Mouse (Mus musculus) regulatory T cell (primary cell): Measurements from ENCODE around the gene Pgc.

Experiments used
- in situ Hi-C: fragments of 300-600 bp; cut with MboI, MseI; formaldehyde crosslinking; loops from one replicate; pipeline ENCODE4 v1.15.1; 2025; ENCODE audit warnings: high pct_unique_total_duplicates

Gene Pgc

DNA sequence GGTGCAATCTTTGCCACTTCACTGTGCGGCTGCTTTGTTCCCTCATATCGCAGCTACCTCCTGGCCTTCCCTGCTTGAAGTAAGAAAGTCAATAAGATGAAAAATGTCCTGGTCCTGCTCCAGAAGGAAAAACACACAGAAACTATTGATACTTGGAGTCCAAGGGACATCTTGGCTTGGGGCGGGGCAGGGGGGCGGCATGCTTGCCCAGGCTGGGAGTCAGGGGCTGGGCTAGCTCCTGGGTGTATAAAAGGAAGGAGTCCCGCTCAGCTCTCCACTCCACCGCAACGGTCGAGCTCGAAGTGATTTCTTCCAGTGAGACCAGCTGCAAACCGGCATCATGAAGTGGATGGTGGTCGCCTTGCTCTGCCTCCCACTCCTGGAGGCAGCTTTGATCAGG is at the start of gene Pgc:
Gene Pgc (plus strand): TSS at position 277 of the 400 bp plus-strand sequence.
- in situ Hi-C loops: no loop called here

DNA sequence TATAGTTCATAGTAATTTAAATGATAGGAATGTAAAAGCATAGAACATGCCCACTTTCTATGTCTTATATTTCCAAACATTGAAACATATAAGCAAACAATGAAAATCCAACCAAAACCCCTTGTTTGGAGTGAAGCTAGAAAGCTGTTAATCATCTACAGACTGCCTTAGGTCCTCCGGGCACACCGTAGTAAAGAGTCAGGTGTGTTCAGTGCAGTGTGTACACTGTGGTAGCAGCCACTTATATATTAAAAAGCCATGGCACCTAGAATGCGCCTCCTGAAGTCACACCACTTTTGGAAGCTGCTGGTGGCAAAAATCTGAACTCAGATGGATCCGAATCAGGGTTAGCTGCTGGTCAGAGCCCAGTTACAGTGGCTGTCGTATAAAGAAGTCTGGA is 48.4 kb upstream of the Pgc start:
- in situ Hi-C loops: no loop called here

DNA sequence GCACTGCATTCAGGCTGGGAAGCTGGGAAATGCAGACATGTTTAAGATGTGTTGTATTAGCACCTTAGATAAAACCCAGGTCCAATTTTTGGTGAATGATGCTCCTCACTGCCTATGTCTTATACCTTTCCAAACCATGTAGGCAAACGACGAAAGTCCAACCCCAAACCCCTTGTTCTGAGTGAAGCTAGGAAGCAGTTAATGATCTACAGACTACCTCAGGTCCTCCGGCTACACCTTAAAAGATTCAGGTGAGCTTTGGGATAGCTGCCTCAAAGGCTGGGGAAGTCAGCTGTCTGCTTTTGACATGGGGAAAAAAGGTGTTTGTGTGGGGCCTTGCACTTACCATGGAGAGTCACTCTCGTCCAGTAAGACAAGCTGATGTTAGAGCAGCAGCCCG is 47.9 kb upstream of the Pgc start:
- in situ Hi-C loops: no loop called here

DNA sequence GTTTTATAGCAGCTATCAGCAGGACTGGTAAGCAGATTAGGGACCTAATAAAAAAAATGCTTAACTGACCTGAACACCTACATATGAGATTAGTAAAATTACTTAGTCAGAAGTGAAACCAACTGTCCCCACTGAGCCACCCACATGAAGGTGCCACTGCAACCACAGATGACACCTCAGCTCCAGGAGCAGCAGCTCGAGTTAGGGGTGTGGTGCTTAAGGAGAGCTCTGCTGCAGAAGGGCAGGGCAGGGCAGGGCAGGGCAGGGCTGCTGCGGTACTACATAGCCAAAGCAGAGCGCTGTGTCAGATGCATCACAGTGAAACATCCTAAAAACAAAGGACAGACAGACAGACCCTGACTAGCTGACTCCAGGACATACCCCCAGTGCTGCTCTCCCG is 43.8 kb upstream of the Pgc start:
- in situ Hi-C loops: no loop called here

DNA sequence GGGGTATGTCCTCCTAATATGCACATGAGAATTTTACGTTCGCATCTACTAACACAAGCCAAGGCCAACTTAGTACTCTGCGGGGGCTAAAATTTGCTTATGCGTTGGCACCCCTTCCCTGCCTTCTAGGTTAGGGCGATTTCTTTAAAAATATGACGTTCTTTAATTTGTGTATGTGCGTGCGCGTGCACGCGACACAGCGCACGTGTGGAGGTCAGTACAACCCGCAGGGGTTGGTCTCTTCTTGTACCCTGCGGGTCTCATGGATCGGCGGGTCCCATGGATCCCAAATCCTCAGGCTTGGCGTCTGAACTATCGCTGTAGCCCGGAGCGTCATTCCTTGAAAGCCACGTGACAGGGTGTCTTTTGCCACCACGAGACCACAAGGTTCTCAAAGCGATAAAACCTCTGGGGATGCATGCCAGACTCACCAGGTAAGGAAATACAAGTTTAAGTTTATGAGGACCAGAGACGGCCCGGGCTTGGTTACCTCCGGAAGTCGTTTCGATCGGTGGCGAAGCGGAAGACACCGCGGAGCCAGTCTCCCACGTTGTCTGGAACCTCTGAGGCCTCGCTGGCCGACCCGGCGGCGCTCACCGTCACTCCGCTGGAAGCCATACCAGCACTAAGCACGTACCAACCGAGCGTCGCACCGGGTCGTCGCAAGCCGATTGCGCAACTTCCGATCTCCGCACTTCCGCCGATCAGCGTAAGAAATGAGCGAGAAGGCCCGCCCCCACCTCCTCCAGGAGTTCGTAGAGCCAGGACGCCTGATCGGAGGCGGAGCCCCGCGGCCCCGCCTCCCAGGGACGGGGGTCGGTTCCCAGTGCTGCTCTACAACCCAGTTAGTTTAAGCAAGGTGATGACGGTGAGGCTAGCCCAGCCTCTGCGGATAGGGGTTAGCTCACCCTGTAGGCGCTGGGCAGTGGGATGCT is 39.0 kb upstream of the Pgc start:
- in situ Hi-C loops: no loop called here

DNA sequence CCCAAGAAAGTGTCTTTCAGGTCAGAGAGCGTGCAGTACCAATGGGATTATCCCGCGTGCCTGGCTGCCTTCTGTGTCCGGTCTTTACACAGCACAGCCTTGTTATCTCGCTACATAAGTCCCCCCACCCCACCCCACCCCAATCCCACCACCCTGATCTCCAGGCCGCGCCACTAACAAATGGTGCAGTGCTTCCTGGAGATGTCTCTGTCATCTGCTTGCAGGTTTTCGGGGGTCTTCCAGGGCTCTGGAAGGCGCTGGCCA is 38.4 kb upstream of the Pgc start, which contains the start of gene Tomm6:
Gene Tomm6 (minus strand): TSS at position 43 of the 264 bp plus-strand sequence.
- in situ Hi-C loops: no loop called here

DNA sequence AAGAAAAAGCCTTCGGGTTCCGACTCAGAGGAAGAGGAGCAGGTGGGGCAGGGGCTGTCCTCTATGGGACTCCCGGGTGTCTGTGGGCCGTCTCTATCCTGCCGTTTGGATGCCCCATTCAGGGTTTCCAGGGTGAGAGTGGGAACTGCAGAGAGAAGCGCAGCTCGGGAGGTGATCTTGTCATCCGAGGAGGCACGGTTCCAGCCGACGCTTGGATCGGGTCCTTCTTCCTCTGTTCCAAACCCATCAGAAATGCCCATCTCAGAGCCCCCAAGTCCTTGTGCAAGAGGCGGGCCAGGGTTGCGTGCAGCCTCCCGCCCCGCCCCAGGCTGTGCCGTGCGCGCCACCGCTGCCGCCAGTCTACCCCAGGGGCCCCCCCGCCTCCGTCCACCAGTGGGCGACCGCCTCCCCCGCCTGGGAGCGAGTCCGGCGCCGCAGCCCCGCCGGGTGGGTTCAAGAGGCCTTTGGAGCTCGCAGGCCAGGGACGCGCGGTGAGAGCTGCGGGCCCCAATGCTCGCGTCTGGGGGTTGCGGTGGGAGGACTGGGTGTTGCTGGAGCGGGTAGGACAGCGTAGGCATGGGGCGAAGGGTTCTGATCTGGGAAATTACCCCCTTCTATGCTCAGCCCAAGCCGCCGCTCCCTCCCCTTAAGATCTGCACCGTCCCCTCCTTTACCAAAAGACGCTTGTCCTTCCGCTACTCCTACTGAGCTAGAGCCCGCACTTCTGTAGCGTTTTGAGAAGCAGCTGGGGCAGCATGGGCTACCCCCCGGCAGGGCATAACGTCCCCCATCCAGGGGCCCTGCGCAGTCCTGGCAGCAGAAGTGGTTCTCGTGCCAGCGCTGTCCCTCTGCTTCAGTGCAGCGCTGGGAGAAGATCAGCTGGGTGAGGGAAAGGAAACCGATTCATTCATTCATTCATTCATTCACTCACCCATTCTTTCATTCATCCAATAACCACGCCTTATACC is 37.8 kb upstream of the Pgc start, which contains the start of gene Frs3:
Gene Frs3 (plus strand): TSS at position 423 of the 968 bp plus-strand sequence.
- in situ Hi-C loops: no loop called here

DNA sequence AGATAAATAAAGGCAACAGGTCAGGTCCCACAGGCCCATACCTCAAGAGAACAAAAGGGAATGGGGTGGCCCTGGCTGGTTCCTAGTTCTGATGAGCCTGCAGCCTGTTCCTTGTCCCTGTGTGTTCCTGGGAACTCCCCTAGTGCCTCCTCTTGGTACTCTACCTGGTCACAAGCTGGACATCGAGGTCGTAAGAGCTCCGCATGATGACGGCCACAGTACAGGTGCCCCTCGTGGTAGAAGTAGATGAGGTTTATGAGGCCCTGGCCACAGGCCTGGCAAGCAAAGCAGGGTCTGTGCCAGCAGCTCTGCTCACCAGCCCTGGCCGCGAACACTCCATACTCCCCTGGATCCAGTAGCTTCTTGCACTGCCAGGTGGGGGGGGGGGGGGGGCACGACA is 36.7 kb upstream of the Pgc start:
- in situ Hi-C loops: loop anchor here (5.0 kb wide), 2 partner anchors 53 to 183 kb away; partner anchors contain the start of gene Ccnd3

DNA sequence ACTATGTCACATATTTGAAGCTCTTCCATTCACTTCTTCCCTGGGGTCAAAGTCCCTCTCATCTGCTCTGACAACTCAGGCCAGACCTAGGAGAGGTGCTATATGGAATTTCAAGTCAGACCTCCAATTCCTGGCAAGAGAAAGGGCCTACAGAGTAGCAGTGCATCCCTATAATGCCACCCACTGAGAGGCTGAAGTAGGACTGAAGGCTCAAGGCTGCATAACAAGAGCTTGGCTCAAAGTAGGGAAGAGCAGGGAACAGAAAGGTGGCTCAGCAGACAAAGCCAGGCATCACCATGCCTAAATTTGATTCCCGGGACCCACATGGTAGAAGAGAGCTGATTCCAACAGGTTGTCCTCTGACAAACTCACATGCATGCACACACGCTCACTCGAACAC is 35.0 kb upstream of the Pgc start:
- in situ Hi-C loops: loop anchor here (5.0 kb wide), 2 partner anchors 54 to 184 kb away; partner anchors contain the start of gene Ccnd3

DNA sequence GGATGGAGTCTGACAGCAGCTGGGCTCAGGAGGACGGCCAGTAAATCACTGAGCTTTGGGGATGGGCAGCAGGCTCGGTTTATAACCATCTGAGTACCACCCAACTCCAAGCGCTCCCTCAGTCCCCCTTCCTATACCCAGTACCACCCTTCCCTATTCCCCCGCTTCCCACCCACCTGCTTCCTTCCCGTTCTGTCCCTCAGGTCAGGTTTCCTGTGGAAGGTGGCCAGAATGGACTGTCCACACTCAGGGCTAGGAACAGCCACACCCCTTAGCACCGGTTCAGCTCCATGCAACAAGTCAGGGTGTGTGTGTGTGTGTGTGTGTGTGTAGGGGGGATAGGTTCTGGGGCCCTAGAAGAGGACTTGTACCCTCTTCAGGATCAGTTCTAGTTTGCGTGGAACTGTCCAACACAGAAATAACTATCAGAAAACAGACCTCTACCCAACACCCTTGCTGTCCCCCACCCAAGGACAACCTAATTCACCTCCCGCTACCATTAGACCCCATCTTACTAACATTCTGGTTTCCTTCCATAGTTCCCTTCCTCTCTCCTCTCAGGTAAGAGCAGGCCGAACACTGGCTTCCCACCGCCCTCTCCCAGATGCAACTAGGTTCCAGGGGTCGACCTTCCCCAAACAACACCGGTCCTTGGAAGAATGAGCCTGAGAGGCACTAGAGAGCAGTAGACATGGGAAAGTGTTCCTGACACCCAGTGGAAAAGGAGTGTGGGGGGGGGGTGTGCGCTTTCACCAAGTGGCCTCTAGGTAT is 32.8 kb upstream of the Pgc start:
- in situ Hi-C loops: loop anchor here (5.0 kb wide), 2 partner anchors 57 to 187 kb away; partner anchors contain the start of gene Ccnd3

DNA sequence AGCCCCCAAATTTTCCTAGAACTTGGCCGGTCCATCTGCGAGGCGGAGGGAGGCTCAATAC is 32.4 kb upstream of the Pgc start, which contains the start of gene Gm21981:
Gene Gm21981 (minus strand): TSS at position 14 of the 61 bp plus-strand sequence.
- in situ Hi-C loops: loop anchor here (5.0 kb wide), 2 partner anchors 57 to 187 kb away; partner anchors contain the start of gene Ccnd3

DNA sequence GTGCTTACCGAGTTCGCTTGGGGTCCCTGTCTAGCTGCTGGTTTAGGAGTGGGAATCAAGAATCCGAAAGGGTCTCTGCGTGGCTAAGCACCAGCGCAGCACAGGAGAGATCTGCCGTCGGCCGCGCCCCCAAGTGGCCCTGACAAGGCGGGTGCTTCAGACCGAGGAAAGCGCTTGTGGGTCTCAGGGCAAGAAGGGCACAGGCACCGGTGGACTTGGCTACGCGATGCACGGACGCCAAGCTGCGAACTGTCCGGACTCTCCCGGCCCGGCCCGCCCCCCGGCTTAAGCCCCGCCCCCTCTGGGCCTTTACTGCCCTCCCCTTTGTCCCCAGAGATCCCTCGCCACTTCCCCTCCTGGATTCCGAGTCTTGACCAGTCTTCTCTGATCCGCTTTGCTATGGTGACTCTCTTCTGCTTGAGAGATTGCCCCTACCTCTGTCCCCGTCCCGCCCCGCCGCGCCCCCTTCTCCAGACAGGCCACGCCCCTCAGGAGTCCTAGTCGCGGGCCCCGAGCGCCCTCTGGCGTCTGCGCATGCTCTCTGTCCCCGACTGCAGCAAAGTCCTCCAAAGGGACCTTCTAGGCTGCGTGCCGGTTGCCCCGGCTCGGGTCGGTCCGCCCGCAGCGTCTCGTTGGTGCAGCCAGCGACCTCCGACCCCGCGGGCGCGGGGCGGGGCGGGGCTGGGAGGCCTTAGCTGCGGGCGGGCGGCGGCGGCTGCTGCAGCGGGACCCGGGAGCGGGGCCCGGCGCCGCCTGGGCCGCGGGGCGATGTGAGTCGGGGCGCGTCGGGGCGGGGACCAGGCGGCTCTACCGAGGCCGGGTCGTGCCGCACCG is 31.9 kb upstream of the Pgc start, which contains the start of gene Prickle4:
Gene Prickle4 (minus strand): TSS at position 234 of the 834 bp plus-strand sequence.
- in situ Hi-C loops: loop anchor here (5.0 kb wide), 2 partner anchors 57 to 187 kb away; partner anchors contain the start of gene Ccnd3

DNA sequence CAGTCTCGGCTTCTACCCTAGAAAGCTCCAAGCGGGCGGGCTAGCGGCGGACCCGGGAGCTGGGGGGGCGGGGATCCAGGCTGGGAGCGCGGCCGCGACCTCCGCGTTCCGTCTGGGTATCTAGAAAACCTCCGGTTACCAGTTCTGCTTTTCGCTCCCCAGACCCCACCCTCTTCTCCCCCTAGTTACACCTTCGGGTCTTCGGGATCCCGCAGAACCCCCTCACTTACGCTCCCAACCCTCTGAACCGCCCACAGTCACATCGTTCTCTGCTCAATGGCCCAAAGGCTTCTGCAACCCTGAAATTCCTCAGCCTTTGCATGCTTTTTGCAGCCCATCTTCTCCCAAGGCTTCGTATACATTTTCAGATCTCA is 31.3 kb upstream of the Pgc start:
- in situ Hi-C loops: no loop called here

DNA sequence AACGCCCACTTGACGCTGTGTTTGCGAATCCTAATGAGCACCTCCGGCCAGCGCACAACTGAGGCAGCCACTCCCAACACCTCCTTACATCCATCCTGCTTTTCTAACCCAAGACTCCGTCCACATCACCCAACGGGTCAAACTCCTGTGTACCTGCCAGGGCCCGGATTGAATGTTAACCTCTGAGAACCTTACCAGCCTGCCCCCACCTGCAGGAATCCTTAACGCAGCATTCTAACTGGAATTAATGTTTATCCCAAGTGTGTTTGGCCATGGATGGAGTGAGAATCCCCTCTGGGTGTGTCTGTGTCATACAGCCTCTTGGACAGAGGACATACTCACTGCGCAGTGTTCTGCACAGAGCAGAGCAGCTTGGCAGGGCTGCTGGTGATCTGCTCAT is 28.5 kb upstream of the Pgc start:
- in situ Hi-C loops: no loop called here

DNA sequence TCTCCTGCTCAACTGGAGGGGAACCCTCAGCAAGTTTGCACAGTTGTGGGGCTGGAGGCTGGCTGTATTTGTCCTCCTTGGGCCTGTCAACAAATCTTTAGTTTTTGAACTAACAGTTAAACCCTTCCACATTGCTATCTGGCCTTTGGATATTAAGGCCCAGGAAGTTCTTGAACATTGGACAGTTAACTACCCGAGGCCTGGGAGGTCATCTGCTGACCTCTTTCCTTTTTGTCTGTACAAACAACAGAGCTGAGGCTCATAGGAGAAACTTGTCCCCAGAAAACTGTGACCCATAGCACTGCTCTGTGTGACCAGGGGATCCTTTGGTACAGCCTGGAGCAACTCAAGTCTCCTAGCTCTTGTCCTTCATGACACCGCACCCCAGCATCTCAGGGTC is 27.6 kb upstream of the Pgc start:
- in situ Hi-C loops: no loop called here

DNA sequence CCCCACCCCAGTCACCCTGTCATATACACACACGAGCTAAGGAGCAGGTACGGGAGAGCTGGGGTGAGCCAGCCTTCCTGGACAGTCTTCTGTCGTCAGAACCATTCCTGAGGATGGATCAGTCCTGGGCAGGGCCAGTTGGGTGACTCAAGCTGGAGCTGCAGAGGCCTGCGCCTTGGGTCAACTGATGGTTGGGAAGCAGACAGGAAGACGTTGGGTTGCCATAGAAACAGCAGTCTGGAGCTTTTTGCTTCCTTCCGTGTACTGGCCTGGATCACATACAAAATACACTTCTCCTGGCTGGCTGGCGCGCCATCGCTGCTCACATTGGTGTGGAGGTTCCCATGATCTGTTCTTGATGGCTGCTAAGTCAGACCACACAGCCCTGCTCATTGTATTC is 24.8 kb upstream of the Pgc start:
- in situ Hi-C loops: no loop called here

DNA sequence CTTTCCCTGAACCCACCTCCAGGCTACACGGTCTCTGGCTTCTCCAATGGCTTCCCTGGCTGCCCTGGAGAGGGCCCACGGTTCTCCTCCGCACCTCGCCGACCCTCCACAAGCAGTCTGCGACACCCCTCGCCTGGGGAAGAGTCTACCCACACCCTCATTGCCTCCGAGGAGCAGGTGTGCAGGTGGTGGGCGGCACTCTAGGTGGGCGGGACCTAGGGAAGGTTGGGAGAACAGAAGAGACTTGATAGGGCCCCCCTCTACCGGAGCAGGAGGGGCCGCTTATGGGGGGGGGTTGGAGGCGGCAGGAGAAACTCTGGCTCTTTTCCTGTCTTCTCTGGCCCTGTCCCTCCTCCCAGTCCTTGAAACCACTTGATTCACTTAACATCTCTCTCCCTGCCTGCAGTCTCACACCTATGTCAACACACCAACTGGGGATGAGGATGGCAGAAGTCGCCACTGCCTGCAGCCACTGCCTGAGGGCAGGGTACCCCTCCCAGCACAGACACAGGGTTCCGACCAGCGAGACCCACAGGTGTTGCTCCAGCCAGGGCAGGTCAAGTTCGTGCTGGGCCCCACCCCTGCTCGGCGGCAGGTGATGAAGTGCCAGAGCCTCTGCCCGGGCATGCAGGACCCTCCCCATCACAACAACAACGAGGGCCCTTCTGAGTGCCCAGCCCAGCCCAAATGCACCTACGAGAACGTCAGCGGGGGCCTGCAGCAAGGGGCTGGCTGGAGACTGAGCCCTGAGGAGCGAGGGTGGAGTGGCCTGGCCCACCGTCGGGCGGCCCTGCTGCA is 23.9 kb upstream of the Pgc start:
- in situ Hi-C loops: no loop called here

DNA sequence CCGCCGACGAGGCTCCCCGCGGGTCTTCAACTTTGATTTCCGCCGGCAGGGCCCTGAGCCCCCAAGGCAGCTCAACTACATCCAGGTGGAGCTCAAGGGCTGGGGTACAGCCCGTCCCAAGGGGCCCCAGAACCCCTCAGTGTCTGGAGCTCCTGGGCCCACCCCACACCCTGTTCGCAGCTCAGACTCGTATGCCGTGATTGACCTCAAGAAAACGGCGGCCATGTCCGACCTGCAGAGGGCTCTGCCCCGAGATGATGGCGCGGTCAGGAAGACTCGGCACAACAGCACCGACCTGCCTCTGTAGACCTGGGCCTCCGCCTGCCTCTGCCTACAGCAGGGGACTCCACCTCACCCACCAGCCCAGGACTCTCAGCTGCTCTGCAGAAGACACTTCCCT is 23.1 kb upstream of the Pgc start:
- in situ Hi-C loops: no loop called here

DNA sequence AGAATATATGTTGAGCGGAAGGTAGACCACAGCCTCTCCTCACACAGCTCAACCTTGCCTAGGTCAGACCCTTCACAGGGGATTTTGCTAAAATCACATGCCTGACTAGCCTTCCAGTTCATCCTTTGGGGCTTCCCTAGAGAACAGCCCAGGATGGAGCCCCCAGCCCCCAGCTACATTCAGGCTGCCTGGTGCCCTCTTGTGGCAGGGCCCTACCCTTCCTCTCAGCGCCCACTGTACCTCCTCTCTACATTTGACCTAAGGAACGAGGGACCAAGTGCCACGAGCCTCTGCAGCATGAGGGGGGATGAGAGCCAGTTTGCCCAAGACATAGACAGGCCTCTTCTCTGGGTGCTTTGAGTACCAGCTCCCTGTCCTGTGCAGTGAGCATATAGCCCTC is 21.9 kb upstream of the Pgc start:
- in situ Hi-C loops: no loop called here

DNA sequence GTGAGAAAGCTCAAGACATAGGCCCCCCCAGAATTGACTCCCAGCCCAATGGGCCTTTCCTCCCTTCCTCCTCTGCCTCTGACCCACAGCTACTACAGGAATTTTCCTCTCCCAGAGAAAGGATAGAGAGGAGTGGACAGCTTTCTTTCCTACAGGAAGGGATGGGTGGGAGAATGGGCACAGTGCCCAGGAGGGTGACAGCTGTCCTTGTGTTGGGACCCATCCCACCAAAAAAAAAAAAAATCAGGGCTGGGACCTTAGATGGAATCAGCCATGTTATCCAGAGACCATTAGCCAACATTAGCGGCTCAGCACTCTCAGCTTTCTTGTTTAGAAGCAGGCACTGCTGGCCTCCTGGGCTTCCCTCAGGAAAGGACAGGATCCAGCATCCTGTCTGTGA is 20.4 kb upstream of the Pgc start:
- in situ Hi-C loops: no loop called here
